Mouse (Mus musculus): ENCODE results near the gene Ell.

Gene Ell

DNA sequence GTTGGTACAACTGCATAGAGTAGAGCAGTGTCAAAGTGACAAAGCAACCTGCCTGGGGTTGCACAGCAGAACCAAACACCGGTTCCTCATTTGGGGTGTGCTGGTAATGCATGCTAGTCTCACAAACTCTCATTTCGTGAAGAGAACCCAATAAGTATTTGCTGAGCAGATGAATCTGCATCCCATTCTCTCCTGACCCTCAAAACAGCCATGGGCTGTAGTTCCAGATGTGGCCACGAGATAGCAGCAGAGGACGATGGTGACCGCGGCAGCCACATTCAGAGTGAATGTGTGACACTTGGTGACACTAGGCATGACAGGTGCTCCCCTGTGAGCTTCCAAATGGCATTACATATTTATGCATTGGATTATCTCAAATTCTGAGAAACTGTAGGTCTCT lies 72.6 kb downstream of the Ell start:
- DNase-seq (ENCODE audit: low spot score in 2 of 2) = peak; percentile 91 to 92

DNA sequence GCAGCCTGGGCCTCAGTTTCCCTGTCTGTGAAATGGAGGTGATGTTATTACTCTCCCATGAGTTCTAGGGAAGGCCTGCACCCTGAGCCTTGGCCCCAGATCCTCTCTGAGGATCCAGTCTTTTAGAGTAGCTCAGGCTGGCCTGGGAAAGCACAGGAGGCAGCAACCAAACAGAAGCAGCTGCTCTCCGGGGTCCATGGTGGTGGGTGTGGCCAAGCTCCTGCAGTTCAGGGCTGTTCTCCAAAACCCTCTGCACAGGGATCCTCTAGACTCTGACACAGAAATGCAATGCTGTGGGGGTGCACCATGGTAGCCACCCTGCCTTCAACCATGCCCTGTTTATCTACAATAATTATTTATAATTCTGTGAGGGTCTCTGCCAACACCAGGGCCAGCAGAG lies 74.5 kb downstream of the Ell start:
- no peak for DNase-seq (ENCODE audit: low spot score in 2 of 2)

DNA sequence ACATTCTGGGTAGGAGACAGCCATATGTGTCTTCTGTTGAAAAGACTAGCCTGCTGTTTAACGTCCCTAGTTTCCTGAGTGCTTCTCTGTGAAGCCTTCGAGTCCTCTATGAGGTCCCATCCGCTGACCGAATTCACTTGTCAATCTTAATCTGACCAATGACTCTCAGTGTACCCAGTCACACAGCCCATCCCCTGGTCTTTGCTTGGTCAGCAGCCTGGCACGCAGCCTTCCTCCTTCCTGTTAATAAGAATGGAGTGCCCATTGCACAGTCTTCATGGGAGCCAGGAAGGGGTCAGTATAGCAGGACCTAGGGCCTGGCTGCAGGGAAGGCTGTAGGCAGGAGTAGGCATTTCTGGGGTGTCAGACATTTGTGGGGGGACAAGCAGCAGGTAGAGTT lies 75.2 kb downstream of the Ell start:
- no peak for DNase-seq (ENCODE audit: low spot score in 2 of 2)

DNA sequence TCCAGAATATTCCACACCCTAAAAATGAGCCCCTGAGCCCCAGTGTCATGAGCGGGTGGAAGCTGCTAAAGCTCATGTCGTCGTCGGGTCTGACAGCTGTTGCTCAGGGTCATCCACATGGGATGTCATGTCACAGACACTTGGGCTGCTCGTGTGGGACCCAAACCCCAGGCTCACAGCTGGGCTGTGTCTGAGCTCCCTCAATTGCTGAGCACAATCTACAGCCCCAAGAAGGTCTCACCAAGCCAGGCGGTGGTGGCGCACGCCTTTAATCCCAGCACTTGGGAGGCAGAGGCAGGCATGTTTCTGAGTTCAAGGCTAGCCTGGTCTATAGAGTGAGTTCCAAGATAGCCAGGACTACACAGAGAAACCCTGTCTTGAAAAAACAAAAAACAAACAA lies 76.0 kb downstream of the Ell start:
- no peak for DNase-seq (ENCODE audit: low spot score in 2 of 2)

DNA sequence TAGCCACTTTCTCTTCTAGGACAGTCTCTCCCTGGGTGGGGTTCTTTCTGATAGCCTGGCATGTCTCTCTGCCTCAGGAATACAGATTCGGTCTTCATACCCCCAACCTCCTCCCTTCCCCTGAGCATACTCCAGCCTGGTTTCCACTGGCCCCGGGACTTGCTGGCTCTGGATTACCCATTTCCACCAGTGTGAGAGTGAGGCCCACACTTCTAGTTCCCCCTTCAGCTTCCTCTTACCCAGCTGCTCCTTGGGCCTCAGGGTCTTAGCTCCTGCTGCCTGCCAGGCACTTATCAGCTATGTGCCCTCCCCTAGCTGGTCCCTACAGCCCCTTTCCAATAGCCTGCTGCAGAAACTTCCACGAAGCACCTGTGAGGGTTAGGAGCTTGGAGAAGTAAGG lies 76.6 kb downstream of the Ell start, which contains the start of gene Lrrc25:
TSS of gene Lrrc25 (plus strand) at position 262 of the 400 bp plus-strand sequence.
- no peak for DNase-seq (ENCODE audit: low spot score in 2 of 2)

DNA sequence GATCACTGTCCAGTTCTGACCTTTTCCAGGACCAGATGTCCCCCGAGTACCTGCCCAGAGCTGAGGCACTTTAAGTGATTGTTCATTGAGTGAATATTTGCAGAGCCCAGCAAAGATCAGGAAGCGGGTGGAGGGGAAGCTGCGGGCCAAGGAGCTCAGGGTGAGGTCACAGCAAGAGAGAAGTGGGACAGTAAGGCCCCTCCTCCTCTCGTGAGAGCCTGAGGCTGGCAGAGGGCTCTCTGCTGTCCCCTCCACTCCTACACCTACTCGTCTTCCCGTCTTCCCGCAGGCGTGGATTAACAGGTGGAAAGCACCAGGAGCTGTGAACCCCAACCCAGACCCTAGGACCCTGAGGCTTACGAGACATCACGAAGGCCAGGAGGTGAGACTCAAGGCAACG lies 77.4 kb downstream of the Ell start:
- no peak for DNase-seq (ENCODE audit: low spot score in 2 of 2)

DNA sequence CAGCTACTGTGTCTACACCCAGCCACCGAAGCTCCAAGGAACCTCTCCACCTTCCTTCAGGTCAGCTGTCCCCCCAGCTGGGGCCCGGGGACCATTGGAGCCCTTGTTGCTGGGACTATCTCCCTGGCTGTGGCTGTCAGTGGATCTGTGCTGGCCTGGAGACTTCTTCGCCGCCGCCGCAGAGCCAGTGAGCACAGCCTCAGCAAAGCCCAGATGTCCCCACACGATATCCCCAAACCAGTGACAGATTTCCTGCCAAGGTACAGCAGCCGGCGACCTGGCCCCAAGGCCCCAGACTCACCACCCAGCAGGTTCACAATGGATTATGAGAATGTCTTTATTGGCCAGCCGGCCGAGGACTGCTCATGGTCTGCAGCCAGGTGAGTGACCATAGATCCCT lies 78.7 kb downstream of the Ell start:
- no peak for DNase-seq (ENCODE audit: low spot score in 2 of 2)

DNA sequence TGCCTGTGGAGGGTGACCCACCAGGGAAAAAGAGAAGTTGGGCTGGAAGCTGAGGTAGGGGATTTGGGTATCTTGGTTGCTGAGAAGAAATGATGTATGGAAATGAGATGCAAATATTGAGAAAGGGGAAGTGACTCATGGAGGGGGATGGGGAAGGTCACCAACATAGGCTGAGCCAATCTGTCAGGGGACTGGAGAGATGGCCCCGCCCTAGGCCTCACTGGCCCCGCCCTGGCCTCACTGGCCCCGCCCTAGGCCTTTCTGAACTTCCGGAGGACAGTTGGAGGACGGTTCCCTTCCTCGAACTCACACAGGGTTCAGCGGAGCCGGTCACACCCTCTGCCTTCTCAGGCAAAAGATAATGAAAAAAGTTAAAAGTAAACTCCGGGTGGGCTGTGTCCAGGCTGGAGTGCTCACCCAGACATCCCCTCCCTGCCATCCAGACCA lies 79.7 kb downstream of the Ell start:
- DNase-seq (ENCODE audit: low spot score in 2 of 2) = no peak

DNA sequence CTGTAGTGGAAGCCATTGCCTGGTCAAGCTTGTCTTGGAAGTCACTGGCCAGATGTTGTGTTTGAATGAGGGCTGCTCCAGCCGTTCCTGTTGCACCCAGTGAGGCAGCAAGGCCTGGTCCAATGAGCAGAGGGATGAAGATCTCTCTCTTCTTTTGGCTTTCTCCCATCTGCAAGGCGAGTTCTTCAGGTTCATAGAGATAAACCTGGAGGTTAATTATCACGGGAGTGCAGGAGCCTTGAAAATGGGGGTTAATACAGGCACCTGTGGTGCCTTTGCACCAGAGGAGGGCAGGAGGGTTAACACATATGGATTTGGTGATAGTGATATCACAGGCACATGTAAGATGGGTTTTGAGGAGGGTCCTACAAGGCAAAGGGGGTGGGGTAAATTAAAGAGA lies 83.0 kb downstream of the Ell start:
- DNase-seq (ENCODE audit: low spot score in 2 of 2) = no peak

DNA sequence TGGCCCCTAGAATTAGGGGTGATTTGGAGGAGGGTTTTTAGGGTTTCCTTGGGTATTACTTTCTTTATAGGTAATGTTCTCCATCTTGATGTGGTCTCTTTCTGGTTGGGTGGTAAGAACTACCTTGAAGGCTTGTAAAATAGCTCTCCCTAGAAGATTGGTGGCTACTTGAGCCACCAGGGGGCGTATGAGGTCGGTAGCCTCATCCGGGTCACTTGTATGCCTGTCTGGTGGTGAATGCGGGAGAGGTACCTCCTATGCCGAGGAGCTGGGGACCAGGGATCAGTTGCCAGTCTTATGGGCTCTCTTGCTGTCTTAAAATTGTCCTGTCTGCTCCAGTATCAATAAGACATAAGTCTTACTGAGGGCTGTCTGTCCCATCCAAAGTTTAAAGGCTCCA lies 85.8 kb downstream of the Ell start:
- DNase-seq (ENCODE audit: low spot score in 2 of 2) = no peak

DNA sequence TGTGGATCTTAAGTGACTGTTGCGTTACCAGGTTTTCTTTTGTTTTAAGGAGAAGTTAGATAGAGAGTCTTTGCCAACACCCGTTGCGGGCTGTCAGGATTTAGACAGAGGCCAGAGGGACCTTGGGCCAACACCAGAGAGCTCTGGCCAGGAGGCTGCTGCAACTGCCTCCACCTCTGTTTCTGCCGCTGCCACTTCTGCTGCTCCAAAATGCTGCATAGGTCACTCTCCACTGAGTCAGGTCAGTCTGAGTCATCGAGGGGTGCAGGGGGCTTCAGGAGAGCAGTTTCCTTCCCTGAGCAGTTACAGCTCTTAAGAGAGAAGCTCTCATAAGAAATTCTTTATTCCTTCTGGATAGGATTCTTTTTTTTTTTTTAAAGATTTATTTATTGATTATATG lies 87.8 kb downstream of the Ell start:
- no peak for DNase-seq (ENCODE audit: low spot score in 2 of 2)

DNA sequence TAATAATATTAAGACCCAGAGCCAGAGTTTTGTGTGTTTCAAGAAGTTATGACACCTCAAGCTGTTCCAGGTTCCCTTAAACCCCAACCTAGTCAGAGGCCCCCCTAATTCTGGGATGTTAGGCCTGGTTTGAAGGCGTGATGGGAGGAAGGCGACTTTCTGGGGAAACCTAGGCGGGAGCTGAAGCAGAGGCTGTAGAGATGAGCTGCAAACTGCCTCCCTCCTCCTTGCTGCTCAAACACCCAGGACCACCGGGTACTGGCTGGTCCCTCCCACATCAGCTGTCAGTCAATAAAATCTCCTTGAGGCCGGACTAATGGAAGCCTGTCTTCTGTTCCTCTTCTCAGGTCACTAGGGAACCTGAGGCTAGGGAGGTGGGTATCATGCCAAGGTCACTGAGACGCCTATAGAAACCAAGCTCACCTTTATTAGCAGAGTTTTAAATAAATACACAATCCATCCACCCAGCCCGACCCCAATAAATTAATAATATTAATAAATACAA lies 89.8 kb downstream of the Ell start:
- no peak for DNase-seq (ENCODE audit: low spot score in 2 of 2)

DNA sequence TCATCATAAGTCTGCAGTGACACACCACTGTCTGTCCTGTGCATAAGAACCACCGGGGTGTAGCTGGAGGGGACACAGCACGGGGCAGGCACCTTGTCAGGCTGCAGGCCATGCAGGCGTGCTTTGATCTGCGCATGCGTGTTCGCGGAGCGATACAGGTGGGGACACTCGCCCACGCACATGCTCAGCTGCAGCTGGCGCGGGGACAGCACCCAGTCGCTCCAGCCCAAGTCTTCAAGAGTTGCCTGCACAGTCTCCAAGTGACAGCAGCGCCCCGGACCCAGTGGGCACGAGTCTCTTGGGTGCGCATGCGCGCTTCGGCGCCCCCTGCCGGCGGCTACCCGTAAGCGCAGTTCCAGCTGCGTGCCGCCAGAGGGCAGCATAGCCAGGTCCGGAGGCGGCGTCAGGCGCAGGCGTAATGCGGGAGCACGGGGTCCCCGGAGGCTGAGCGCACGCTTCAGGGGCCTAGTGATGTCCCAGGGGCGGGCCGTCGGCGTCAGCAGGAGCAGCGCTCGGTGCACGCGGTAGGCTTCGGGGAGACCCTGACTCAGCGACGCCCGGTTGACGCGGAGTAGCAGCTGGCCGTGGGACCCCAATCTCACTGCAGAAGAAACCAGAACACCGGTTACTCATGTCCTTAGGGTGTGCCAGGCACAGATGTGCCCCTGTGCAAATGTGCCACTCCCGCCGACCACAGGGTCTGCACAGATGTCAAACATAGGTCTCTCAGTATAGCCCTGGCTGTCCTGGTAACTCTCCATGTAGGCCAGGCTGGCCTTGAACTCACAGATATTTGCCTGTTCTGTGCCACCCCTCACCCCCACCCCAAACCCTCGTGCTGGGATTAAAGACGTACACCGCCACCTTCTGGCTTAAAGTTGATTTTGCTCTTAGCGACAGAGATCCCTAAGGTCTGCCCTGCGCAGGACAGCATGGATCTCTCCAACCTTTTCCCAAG lies 90.6 kb downstream of the Ell start:
- peak; percentile 87 to 93 for DNase-seq (ENCODE audit: low spot score in 2 of 2)

DNA sequence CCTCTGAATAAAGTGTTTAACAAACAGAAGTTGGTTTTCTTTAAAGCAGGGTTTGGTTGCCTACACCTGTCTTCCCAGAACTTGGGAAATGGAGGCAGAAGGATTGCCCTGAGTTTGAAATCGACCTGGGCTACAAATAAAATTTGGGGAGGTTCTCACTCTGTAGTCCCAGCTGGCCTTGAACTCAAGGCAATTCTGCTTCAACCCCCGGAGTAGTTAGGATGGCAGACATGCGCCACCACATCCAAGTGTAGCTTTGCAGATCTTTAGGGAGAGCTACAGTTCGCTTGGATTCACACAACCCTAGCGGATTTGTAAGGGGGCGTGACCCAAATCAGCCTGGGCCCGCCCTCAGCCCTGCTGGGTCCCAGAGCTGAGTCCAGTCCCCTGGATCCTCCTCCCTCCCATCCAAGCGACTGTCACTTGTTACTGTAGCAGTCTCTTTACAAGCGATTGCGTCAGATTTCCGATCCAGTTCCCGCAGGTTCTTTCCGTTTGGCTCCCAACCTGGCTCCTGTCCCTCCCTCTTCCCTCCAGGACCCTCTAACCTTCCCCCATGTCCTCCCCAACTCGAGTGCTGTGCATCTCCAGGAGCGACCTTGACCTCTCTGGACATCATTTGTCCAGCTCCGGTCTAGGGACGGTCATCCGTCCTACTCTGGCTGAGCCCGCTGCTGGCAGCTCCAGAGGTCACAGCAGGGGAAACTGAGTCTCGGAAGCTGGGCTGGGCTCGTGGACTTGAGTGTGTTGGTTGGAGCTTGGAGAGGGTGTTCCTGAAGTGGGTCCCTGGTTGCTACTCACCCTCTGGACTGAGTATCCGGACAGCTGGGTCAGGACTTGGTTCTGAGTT lies 91.5 kb downstream of the Ell start:
- DNase-seq (ENCODE audit: low spot score in 2 of 2) = no peak

DNA sequence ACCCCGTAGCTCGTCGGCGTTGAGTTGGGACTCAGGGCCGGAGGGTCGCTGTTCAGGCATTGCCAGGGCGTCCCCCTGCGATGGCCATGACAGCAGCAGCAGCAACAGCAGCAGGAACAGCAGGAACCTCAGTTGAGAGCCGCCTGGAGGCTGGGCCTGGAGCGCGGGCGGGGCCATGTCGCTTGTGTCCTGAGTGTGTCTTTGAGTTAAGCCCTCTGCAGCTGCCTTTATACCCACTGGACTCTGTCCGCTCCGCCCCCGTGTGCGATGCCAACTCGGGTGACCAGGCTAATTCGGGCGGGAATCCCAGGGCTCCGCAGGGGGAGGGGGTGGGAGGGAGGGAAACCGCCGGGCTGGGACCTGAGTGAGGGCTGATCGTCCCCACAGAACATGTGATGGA lies 92.2 kb downstream of the Ell start:
- DNase-seq (ENCODE audit: low spot score in 2 of 2) = no peak

DNA sequence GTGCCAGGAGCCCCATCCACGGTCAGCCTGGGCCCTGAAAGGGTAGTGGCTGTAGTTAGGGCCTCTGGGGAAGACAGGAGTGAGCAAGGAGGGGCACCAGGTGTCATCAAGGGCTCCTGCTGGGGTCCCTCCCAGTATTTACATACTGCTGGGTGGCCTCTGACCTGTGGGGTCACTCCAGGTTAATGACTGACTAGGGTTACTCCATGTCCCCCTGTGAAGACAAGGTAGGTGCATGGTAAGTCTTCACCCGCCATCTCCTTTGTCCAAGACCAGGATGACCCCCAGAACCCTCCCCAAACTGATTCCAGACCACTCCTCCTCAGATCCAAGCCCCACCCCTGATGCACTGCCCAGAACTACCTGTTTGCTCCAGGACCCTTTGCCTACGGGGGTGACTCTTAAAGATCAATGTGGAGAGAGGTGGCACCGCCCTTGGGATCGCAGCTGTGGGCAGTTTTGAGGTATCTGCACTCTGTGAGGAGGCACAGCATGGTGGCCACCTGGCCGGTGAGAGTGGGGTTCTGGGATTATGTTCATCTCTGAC lies 93.2 kb downstream of the Ell start, which contains the start of gene Gdf15:
TSS of gene Gdf15 (minus strand) at position 111 of the 547 bp plus-strand sequence.
- DNase-seq (ENCODE audit: low spot score in 2 of 2) = no peak

DNA sequence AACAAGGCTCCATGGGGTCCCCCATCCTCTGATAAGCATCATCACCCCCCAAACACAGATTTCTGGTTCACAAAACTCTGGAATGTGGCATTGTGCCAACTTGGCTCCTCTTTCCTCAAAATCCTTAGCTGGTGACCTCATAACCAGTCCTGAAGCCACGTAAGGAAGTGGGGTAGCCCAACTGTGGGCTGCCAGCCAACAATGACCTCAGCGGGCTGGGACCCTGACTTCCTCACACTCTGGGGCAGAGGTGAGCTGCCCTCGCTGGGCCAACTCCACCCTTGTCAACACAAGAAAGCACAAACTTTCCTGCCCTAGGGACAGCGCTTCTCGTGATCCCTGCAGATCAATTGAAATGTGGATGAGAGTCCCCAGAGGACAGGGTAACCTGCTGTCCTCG lies 94.8 kb downstream of the Ell start:
- DNase-seq (ENCODE audit: low spot score in 2 of 2) = no peak

DNA sequence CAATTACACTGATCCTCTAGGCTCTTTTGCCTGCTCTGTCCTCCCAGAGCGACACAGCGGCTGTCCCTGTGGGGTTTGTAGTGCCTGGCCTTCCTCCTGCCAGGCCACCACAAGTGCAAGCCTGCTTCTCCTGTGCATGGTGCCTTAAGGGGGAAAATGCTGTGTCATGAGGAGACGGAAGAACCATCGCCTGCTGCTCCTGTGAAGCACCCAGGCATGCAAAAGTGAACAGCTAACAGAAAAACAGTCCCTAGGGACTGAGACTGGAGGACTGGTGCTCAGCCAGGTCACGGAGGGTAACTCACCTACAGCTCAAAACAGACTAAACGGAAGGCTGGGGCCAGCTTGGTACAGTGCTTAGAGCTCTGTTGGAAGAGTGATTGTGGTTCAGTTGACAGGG lies 96.3 kb downstream of the Ell start:
- DNase-seq (ENCODE audit: low spot score in 2 of 2) = no peak

DNA sequence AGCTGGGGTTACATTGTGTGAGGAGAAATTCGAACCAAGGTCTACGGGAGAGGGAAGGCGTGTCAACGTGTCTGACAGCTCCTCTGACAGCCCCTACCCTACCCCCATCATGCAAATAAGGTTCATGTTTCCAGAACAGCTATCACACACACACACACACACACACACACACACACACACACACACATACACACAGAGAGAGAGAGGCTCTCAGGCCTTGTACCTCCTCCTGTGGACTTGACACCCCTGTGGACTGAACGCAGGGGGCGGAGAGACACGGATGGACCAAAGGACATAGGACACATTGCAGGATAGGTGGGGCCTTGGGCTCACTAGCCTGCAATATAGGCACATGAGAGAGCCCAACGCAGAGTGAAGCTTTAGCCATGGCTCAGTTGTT lies 97.6 kb downstream of the Ell start:
- DNase-seq (ENCODE audit: low spot score in 2 of 2) = no peak

DNA sequence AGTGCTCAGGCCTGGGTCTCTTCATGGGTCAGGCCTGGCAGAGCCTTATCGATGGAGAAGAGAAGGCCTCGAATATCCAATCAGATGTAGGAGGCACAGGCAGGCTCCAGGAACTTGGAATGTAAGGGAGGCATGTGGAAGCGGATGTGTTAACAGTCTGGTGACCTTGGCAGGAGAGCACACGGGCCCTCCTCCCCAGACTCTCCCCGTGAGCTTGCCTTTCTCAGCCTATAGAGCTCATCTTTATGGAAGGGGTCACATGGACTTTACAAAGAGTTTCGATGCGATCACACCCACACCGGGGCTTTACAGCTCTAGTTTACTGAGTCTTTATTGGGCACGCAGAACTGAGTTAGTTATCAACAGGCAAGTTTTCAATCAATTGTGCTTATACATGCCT lies 99.5 kb downstream of the Ell start:
- no peak for DNase-seq (ENCODE audit: low spot score in 2 of 2)
